Comparison of ENCODE assay signal across 19 mouse cellular contexts in genomic region chr19:43981992-43982391, GRCm38 (mm10). TPM values are rescaled to one million over a fixed set of nuclear protein-coding genes. Genes with fewer than 3 reads are reported as not detected.
"Had no signal": no experiment of that assay in that cellular context is flagged by ENCODE, and none has a peak within 500 bp of the region (broad histone marks: within the 10 kb centered on the region; RNA-seq: fewer than 3 reads in every experiment).

No protein-coding gene starts in this region.

- H3K27me3 ChIP-seq: stomach, embryonic 15.5 days had no signal

- DNase-seq: retina, postnatal 1 day; right cerebral cortex, adult 18-20 months; right cerebral cortex, postnatal 14 days; right cerebral cortex, postnatal 25 days; right cerebral cortex, postnatal 4 days; spleen, adult 18-20 months; thymus, adult 18-20 months; thymus, adult 2 months; thymus, postnatal 14 days; thymus, postnatal 25 days; thymus, postnatal 36 days; thymus, postnatal 4 days had no signal

- H3K27ac ChIP-seq: neural tube, embryonic 13.5 days; neural tube, embryonic 15.5 days; stomach, embryonic 15.5 days; stomach, postnatal 0 days had no signal

- H3K4me1 ChIP-seq: stomach, embryonic 15.5 days had no signal

- H3K9ac ChIP-seq: neural tube, embryonic 13.5 days; neural tube, embryonic 15.5 days; stomach, embryonic 15.5 days had no signal

- H3K4me2 ChIP-seq: neural tube, embryonic 13.5 days; neural tube, embryonic 15.5 days; stomach, embryonic 15.5 days had no signal

- H3K9me3 ChIP-seq: neural tube, embryonic 13.5 days; neural tube, embryonic 15.5 days; stomach, embryonic 15.5 days had no signal

- H3K36me3 ChIP-seq: neural tube, embryonic 13.5 days; neural tube, embryonic 15.5 days; stomach, embryonic 15.5 days had no signal

- H3K4me3 ChIP-seq: neural tube, embryonic 13.5 days; neural tube, embryonic 15.5 days; stomach, embryonic 15.5 days had no signal

RNA-seq across cellular contexts. Expression of gene Cpn1, which starts 4.4 kb away (rescaled TPM):
- total RNA-seq: neutrophil, adult 5-6 weeks had no signal

RNA-seq across cellular contexts. Expression of gene Cyp2c23, which starts 47.0 kb away (rescaled TPM):
- total RNA-seq: neutrophil, adult 5-6 weeks had no signal
- polyA plus RNA-seq: neural tube, embryonic 13.5 days; neural tube, embryonic 14.5 days; neural tube, embryonic 15.5 days; spleen, adult 2 months; thymus, adult 2 months had no signal
